In the genomic region with DNA sequence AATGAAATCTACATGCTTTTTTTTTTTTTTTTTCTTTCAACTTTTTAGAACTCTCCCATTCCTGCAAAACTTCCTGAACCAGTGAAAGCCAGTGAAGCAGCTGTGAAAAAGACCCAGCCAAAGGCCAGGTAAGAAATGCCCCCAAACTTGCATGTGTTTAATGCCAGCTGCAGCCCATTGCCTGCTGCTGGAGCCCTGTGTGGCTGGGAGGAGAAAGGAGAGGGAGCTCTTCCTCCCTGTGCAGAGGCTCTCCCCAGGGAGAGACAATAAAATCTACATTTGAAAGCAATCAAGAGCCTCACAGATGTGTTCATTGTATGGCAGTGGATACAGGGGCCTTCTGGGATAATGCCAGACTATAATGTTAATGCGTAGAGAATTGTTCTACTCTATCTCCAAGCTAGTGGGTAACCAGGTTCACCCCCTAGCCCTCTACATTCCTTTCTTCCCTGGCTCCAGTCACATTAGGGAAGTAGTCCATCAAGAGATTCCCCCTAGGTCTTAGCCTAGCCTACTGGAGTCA, we compare ENCODE assay signal across 26 mouse cellular contexts. TPM values are rescaled to one million over a fixed set of nuclear protein-coding genes. Genes with fewer than 3 reads are reported as not detected.
DNase-seq lines count a peak whose midpoint lies in the region; ATAC-seq and TF ChIP-seq lines count a peak whose summit lies in the region.
"Had no signal": no experiment of that assay in that cellular context is flagged by ENCODE, and none has a peak within 500 bp of the region (broad histone marks: within the 10 kb centered on the region; RNA-seq: fewer than 3 reads in every experiment).

No protein-coding gene starts in this region.

- peak; percentile 13 for DNase-seq in embryonic facial prominence, embryonic 14.5 days (ENCODE audit: low spot score)
- no peak for DNase-seq in embryonic facial prominence, embryonic 10.5 days (ENCODE audit: low spot score)
- peak; percentile 25 for DNase-seq in limb, embryonic 14.5 days (ENCODE audit: low spot score)
- DNase-seq in limb, embryonic 10.5 days (ENCODE audit: low spot score): no peak
- peak; percentile 72 for DNase-seq in ES-E14 (ENCODE audit: low read depth, low spot score)
- DNase-seq in mesoderm, embryonic 11.5 days (ENCODE audit: low read depth, low spot score): peak; percentile 47
- no peak for DNase-seq in lung, postnatal 14 days
- DNase-seq: adrenal gland, postnatal 25 days; cerebellum, adult 11-12 months; cerebellum, adult 9-11 months; gastrocnemius, postnatal 10 days; heart, adult 18-20 months; kidney, adult 8-10 months; kidney, postnatal 4 days; layer of hippocampus, adult 9-11 months; lung, embryonic 14.5 days; lung, postnatal 36 days; midbrain, embryonic 14.5 days; thymus, adult 2 months; thymus, postnatal 36 days had no signal

- in situ Hi-C loops in ES-E14 (cut with MboI; ENCODE audit: low sequenced_read_pairs in 2 of 2, unreplicated experiment in 2 of 2): no loop called here

- peaks cover 74% of the 10 kb centered on the region for H3K36me3 ChIP-seq in embryonic facial prominence, embryonic 14.5 days (ENCODE audit: control insufficient read depth, insufficient read depth, low read length)
- H3K36me3 ChIP-seq in embryonic facial prominence, embryonic 10.5 days (replicated peaks): peaks cover 66% of the 10 kb centered on the region
- H3K36me3 ChIP-seq in limb, embryonic 14.5 days (ENCODE audit: control insufficient read depth, insufficient read depth, low read length): peaks cover 50% of the 10 kb centered on the region
- H3K36me3 ChIP-seq in limb, embryonic 10.5 days: peaks cover 48% of the 10 kb centered on the region
- H3K36me3 ChIP-seq in ES-E14 (ENCODE audit: control insufficient read depth, insufficient read depth, low read length, poor library complexity, severe bottlenecking): peaks cover 11% of the 10 kb centered on the region

- no peaks in the 10 kb centered on the region for H3K9me3 ChIP-seq in embryonic facial prominence, embryonic 14.5 days (ENCODE audit: control insufficient read depth, low read length)
- H3K9me3 ChIP-seq in embryonic facial prominence, embryonic 10.5 days: no peaks in the 10 kb centered on the region
- H3K9me3 ChIP-seq in limb, embryonic 14.5 days (ENCODE audit: control insufficient read depth, low read length): no peaks in the 10 kb centered on the region
- no peaks in the 10 kb centered on the region for H3K9me3 ChIP-seq in limb, embryonic 10.5 days (replicated peaks)
- H3K9me3 ChIP-seq in ES-E14 (ENCODE audit: control insufficient read depth, insufficient read depth, low read depth, low read length): no peaks in the 10 kb centered on the region
- H3K9me3 ChIP-seq: forebrain, embryonic 13.5 days; heart, embryonic 12.5 days; liver, embryonic 15.5 days; megakaryocyte, embryonic 14.5 days had no signal

- H3K27ac ChIP-seq in embryonic facial prominence, embryonic 14.5 days (replicated peaks; ENCODE audit: low read depth, low read length): no peak overlapping the region; the same call in 1 of the 2 replicates
- no peak overlapping the region for H3K27ac ChIP-seq in embryonic facial prominence, embryonic 10.5 days (replicated peaks)
- H3K27ac ChIP-seq in limb, embryonic 14.5 days (replicated peaks; ENCODE audit: low read depth, low read length): no peak overlapping the region
- H3K27ac ChIP-seq in limb, embryonic 10.5 days: no peak overlapping the region
- H3K27ac ChIP-seq in ES-E14 (ENCODE audit: insufficient read depth, low read depth, low read length, poor library complexity, severe bottlenecking): peak overlapping the region; percentile 87; the same call in 1 of the 2 replicates
- H3K27ac ChIP-seq: forebrain, embryonic 13.5 days; kidney, postnatal 0 days; liver, embryonic 15.5 days had no signal

- no peaks in the 10 kb centered on the region for H3K27me3 ChIP-seq in embryonic facial prominence, embryonic 14.5 days (replicated peaks; ENCODE audit: control insufficient read depth, insufficient read depth, low read length)
- H3K27me3 ChIP-seq in embryonic facial prominence, embryonic 10.5 days (replicated peaks; ENCODE audit: low read depth, poor library complexity, severe bottlenecking): no peaks in the 10 kb centered on the region
- no peaks in the 10 kb centered on the region for H3K27me3 ChIP-seq in limb, embryonic 14.5 days (ENCODE audit: control insufficient read depth, insufficient read depth, low read length)
- no peaks in the 10 kb centered on the region for H3K27me3 ChIP-seq in limb, embryonic 10.5 days (ENCODE audit: low read depth, poor library complexity, severe bottlenecking)
- H3K27me3 ChIP-seq: forebrain, embryonic 13.5 days; heart, embryonic 12.5 days; liver, embryonic 15.5 days; megakaryocyte, embryonic 14.5 days had no signal

- H3K9ac ChIP-seq in embryonic facial prominence, embryonic 14.5 days (ENCODE audit: low read depth, low read length): no peak overlapping the region
- H3K9ac ChIP-seq in limb, embryonic 14.5 days (ENCODE audit: low read depth, low read length, severe bottlenecking): no peak overlapping the region
- H3K9ac ChIP-seq in ES-E14 (ENCODE audit: insufficient read depth, low read depth, low read length, poor library complexity, severe bottlenecking): no peak overlapping the region
- H3K9ac ChIP-seq: forebrain, embryonic 13.5 days; heart, embryonic 12.5 days; liver, embryonic 15.5 days; lung, embryonic 14.5 days had no signal

- no peak overlapping the region for H3K4me3 ChIP-seq in embryonic facial prominence, embryonic 14.5 days (ENCODE audit: low read depth, low read length)
- no peak overlapping the region for H3K4me3 ChIP-seq in embryonic facial prominence, embryonic 10.5 days
- no peak overlapping the region for H3K4me3 ChIP-seq in limb, embryonic 14.5 days (replicated peaks; ENCODE audit: low read length)
- H3K4me3 ChIP-seq in limb, embryonic 10.5 days: no peak overlapping the region
- H3K4me3 ChIP-seq in ES-E14 (ENCODE audit: insufficient read depth in 1 of 2, low read depth in 1 of 2, low read length in 2 of 2, poor library complexity in 1 of 2, severe bottlenecking in 1 of 2): no peak overlapping the region
- H3K4me3 ChIP-seq: forebrain, embryonic 13.5 days; heart, embryonic 12.5 days; liver, embryonic 15.5 days; megakaryocyte, embryonic 14.5 days had no signal

- TF ChIP-seq POLR2A in limb, embryonic 14.5 days (IDR thresholded peaks at IDR 0.05; ENCODE audit: borderline replicate concordance, extremely low read depth, insufficient read depth, insufficient read length): no peak

- no peaks in the 10 kb centered on the region for H3K4me1 ChIP-seq in embryonic facial prominence, embryonic 14.5 days (ENCODE audit: control insufficient read depth, insufficient read depth, low read length)
- no peaks in the 10 kb centered on the region for H3K4me1 ChIP-seq in embryonic facial prominence, embryonic 10.5 days
- no peaks in the 10 kb centered on the region for H3K4me1 ChIP-seq in limb, embryonic 14.5 days (ENCODE audit: control insufficient read depth, insufficient read depth, low read length)
- H3K4me1 ChIP-seq in limb, embryonic 10.5 days: no peaks in the 10 kb centered on the region
- peaks cover 19 to 26% of the 10 kb centered on the region in 2 experiments for H3K4me1 ChIP-seq in ES-E14 (ENCODE audit: control insufficient read depth in 2 of 2, insufficient read depth in 2 of 2, low read length in 2 of 2, poor library complexity in 1 of 2)
- H3K4me1 ChIP-seq: forebrain, embryonic 13.5 days; heart, embryonic 12.5 days; liver, embryonic 15.5 days had no signal

- WGBS in embryonic facial prominence, embryonic 14.5 days: 64% methylated on average over 1 of the region's 1 CpGs
- 91% methylated on average over 1 of the region's 1 CpGs for WGBS in embryonic facial prominence, embryonic 10.5 days
- WGBS in limb, embryonic 14.5 days: 62% methylated on average over 1 of the region's 1 CpGs
- 84% methylated on average over 1 of the region's 1 CpGs for WGBS in limb, embryonic 10.5 days

- H3K4me2 ChIP-seq in embryonic facial prominence, embryonic 14.5 days (ENCODE audit: low read depth, low read length): no peak overlapping the region
- no peak overlapping the region for H3K4me2 ChIP-seq in limb, embryonic 14.5 days (replicated peaks; ENCODE audit: low read depth, low read length, severe bottlenecking)
- H3K4me2 ChIP-seq: forebrain, embryonic 13.5 days; heart, embryonic 12.5 days; liver, embryonic 15.5 days; lung, embryonic 14.5 days had no signal

- no peak for ATAC-seq in embryonic facial prominence, embryonic 14.5 days (ENCODE audit: low read depth)
- ATAC-seq in limb, embryonic 14.5 days (ENCODE audit: low FRiP score, low read depth): no peak
- ATAC-seq: forebrain, embryonic 13.5 days; intestine, embryonic 16.5 days had no signal

TF ChIP-seq in ES-E14, 5 proteins besides CTCF, POLR2A, EP300 and RAD21:
- TF ChIP-seq MAFK (IDR thresholded peaks at IDR 0.05; ENCODE audit: insufficient read depth, low read depth, low read length) (no peak), CHD2 (IDR thresholded peaks at IDR 0.05; ENCODE audit: low read depth, low read length) (no peak), HCFC1 (IDR thresholded peaks at IDR 0.05; ENCODE audit: borderline replicate concordance, insufficient read depth, low read length) (no peak), ZNF384 (IDR thresholded peaks at IDR 0.05; ENCODE audit: low read depth, low read length) (no peak), ZC3H11A (IDR thresholded peaks at IDR 0.05; ENCODE audit: borderline replicate concordance, low read depth, low read length) (no peak)

RNA-seq across cellular contexts. Expression of a gene that starts 58.2 kb away (rescaled TPM):
- polyA plus RNA-seq in embryonic facial prominence, embryonic 14.5 days (2014; fragmentation: Nextera tagmentation; extraction: Ambion mirVana): 104 and 107 TPM in 2 replicates
- polyA plus RNA-seq in embryonic facial prominence, embryonic 10.5 days (2016; fragmentation: Nextera tagmentation; extraction: Ambion mirVana): 103 and 104 TPM in 2 replicates
- 136 and 141 TPM in 2 replicates for polyA plus RNA-seq in limb, embryonic 14.5 days (2012; rRNA removed)
- polyA plus RNA-seq in limb, embryonic 14.5 days (2014; fragmentation: Nextera tagmentation; extraction: Ambion mirVana): 94.1 and 104 TPM in 2 replicates
- polyA plus RNA-seq in limb, embryonic 10.5 days (2016; fragmentation: Nextera tagmentation; extraction: Ambion mirVana): 85.6 and 89.4 TPM in 2 replicates
- total RNA-seq in ES-E14 (2012; rRNA removed): 105 and 113 TPM in 2 replicates

Comparison
In these comparisons a context has a peak if more than half of its experiments do, and no peak if none do; other contexts are left out.
1. DNase-seq: peak in embryonic facial prominence, embryonic 14.5 days (single experiment), limb, embryonic 14.5 days (single experiment), ES-E14 (single experiment) and mesoderm, embryonic 11.5 days (single experiment); none in embryonic facial prominence, embryonic 10.5 days (single experiment), limb, embryonic 10.5 days (single experiment) and lung, postnatal 14 days (single experiment).